Mouse (Mus musculus) frontal cortex, postnatal 10 days (tissue): ENCODE results near the gene Rpl3.
A peak's percentile ranks its signal among the peaks of the same experiment; 100 is the strongest.

ENCODE experiments used
- DNase-seq, 2 experiments: peaks; one replicate each; pipeline ENCODE4 v3.0.0; 2022; ENCODE audit warnings: low spot score in 2 of 2, mixed read lengths in 1 of 2

Gene Rpl3

DNA sequence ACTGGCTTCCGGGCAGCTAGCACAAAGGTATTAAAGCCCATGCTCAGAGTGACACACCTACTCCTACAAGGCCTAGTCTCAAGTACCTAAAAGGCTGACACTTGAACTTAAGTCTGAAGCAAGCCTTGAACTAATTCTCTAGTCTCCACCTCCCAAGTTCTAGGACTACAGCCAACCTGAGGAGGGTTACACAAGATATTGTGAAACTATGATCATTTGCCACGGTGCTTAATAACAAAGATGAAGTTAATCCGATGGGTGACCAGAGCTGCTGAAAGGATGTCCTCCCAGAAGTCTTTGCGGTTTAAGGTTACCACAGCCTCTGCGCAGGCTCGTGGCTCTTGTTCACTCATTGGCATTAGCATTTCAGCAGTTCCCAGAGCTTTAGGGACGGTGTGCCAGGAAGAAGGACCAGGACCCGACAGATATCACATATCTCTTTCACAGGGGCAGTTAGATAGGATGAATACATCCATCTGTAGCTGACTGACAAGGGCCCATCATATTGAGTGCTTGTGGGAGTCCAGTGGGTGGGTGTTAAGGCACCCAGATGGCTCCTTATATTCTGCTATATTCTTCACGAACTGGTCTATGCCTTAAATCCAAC is 4.2 kb downstream of the Rpl3 start:
- DNase-seq: no peak

DNA sequence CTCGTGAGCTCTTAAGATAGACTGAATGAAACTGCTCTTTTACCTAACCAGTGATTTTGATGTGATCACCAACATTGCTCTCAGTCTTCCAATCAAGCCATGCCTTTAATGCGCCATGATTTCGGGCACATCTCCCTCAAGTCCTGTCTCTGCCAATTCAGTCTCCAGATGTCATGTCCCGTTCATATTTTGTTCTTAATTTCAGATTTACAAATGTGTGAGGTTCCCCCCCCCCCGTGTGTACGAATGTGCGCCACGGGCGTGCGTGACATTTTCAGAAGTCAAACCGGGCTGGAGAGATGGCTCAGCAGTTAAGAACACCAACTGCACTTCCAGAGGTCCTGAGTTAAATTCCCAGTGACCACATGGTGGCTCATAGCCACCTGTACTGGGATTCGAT is 7.9 kb downstream of the Rpl3 start:
- DNase-seq: no peak

DNA sequence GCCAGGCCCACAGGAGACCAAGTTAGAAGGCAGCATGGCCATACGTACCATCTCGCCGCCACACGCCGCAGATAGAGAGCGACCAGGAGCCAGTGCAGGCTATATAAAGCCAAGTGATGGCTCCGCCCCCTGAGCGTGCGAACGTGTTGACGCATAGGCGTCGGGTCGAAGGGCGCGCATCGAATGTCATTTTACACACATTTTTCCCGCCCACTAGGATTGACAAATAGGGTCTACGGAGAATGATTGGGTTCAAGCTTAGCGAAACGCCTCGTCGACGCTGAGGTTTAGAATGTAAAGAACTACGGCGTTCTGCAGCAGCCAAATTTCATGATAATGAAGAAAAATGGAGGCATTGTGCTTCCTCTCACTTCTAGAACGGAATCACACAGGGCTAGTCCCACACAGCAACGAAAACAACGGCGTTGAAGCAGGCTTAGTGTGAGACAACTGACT is 8.4 kb downstream of the Rpl3 start:
- DNase-seq: peak; percentile 97 to 98

DNA sequence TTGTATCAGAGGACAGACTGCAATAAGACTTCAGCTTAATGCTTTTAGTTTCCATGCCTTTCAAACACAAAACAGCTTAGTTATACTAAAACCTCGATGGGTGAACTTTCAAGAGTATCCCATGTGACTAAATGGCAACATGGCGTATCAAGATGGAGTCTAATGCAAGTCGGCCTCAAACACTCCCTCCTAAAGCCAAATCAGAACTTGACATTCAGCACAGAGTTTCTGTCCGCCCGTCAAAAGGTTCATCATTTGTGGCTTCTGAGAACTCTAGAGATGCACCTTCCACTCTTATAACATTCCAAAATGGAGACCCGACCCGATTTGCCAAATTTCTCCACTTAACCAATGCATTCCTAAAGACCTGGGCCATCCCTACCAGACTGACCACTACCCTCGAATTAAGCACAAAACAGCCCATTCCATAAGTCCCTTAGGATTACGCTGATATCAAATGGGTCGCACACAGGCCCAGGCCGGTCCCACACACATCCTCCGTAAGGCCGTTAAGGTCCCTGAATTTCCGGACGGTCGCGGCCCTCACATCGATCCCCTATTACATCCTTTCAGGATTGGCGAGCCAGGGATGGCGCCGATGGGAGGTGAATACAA is 8.9 kb downstream of the Rpl3 start:
- DNase-seq: no peak

DNA sequence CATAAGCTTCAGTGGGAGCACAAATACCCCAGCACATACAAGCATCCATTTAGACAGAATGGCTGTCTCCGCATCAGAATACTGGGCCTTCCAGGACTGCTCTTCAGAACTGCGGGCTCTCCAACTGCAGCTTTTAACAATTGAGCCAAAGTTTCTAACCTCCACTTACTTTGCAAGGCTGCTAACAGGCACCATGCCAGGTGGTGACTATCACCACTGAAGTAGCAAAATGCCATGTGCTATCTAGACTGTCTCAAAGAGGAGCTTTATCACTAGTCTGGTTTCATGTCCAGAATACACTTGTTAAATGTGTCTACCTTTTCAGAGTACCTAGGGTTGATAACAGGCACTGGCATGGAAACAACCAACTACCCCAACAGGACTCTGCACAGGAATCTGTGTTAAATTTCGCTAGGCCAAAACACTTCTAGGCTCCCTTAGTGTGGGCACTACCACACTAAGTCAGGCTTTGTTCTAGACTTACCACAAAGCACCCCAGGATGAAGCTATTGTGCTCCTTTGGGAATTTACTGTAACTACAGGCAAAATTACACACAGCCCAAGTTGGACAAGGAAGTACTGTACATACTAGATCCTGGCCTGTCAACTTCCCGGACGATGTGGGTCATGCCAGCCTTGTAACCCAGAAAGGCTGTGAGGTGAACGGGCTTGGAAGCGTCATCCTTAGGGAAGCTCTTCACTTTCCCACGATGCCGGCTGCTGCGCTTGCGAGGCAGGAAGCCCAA is 9.7 kb downstream of the Rpl3 start:
- no peak for DNase-seq

DNA sequence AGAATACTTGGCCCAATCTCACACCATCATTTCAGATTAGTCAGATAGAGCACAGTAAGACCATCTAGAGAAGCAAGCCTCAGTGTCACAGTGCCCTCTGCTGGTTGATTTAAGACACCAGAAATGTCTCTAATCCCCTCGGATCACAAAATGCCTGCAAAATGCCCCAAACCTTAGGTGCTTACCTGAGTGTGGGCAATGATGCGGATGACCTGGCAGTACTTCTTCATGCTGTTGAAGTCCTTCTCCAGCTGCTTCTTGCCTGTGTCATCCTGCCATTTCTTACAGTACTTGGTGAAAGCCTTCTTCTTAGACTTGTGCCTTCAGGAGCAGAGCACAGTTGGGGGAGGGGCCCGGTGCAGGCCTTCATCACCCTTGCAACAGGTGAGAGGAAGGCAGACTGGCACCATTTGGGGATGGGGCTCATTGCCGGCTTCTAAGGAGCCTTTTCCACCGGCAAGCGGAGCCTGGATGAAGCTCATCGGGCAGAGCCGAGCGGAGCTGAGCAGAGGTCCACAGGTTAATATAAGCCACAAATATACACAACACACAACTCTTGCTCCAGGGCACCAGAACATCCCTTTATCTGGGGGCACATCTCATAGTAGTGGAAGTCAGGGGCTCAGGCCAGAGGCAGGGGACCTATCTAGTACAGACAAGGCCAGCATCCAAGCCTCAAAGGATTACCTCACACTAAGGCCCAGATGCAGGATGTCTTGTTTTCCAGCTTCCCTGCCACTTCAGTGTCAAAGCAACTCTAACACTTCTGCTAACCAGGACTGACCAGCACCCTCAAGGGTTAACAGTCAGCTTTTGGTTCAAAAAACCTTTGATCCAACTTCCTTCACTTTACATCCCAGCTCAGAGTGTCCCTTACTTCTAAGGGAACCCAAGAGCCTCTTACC is 10.7 kb downstream of the Rpl3 start:
- DNase-seq: no peak

DNA sequence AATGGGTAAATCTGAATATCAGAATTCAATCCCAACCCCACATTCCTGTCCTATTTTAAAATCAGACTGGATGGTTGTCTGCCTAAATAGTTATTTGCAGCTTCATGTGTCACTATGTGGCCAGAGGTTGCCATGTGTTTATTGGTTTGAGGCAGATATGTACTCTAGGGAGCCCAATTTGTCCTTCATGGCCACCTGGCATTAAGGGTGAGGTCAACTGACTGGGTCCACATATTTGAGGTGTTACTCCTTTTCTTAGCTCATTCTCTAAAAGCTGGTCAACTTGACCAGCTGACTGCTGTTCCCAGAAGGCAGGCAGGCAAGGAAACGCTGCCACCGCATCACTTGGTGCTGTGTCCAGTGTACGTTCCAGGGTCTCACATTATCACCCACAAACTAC is 11.7 kb downstream of the Rpl3 start:
- no peak for DNase-seq

DNA sequence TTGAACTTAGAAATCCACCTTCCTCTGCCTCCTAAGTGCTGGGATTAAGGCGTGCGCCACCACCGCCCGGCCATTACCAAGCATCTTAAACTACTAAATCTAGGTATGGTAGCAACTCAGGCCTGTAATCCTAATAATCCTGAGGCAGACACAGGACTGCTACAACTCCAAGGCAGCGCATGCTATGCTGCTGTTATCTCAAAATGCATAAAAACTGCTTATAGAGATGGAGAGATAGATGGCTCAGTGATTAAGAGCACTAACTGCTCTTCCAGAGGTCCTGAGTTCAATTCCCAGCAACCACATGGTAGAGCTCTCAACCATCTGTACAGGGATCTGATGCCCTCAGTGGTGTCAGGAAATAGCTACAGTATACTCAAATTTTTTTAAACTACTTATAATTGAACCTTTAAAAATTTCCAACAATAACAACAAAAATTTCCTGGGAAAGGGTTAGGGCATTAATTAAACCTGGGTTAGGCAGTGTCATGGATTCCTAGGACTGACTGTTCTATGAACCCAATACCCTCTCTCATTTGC is 12.5 kb downstream of the Rpl3 start:
- no peak for DNase-seq

DNA sequence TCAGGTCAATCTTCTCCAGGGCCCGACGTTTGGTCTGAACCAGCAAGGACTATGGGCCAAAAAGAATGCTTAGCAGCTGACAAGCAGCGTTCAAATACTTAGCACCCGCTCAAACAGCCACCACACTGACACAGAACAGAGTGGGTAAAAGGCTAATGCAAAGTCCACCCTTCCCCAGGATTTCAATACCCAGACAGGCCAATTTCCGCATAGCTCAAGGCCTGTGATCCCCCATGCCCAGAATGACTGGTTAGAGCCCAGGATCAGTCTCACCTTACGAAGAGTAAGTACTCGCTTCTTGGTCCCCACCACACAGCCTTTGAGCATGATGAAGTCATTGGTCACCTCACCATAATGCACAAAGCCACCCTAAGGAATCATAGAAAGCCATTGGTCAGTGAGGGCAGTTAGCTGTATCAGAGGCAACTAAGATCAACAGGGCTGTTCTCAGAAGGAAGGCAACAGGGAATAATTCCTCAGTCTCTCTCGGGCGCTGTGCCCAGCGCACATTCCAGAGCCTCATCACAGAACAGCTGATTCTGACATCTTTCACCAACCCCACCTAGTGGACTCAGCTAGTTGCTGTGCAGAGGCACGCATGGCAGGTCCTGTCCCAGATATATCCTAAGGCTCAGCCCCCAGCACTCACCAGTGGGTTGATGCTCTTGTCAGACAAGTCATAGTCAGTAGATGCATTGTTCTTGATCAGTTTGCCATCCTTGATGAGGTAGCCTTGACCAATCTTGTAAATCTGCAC is 13.4 kb downstream of the Rpl3 start:
- no peak for DNase-seq

DNA sequence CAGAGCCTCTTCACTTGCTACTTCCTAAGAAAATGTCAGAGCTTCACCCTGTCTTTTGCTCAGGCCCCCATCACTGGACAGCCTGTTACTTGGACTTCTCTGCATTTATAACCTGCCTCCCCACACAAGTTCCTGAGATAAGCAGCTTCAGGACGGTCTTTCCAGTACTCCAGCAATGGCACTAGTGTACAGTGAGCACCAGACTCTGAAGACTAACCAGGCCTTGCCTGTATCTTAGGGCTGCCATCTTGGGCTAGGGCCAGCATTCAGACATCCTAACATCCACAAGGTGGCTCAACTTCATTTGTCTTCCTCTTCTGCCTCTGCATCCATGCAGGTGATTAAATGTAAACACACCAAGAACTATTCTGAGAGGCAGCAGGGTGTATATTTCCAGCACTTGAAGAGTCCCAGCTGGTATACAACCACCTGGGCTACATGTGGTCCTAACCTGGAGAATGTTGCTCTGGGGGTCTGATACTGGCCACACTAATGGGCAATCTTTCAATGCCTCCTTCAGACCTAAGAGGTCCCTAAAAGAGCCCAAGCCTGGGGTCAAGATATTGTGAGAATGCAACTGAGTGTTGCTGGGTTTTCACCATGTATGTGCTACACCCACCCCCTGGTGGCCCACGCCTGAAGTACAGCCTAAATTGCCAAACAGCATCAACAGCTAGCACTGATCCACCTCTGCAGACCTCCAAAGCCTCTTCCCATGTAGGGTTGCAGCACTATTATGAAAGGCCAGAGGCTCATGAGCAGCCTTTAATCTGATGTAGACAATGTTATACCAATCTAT is 15.1 kb downstream of the Rpl3 start:
- peak; percentile 59 to 69 for DNase-seq

DNA sequence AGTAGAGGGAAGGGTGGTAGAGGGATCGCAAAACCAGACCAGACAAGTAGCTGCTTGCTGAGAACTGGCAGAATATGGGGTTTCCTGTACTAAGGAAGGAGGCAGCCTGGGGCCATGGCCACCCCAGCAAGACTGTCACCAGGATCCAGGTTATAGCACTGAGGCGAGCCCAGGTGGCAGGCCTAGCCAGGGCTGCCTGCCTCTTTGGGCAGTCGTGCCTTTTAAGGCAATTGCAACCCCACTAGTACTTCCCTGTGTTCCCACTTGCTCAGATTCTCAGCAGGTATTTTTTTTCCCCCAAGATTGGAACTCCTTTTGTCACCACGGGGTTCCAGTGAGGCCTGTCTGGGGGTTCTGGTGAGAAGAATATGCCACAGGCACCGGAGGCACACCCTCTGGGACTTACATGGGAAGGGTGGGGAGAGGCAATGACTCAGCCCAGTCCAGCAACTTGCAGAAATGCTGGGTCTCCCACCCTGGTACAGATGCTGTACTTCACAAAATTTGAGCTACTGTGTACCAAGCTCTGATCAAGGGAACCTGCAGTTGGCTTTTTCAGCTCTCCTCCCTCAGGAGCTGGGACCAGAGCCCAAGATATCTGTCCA is 15.8 kb downstream of the Rpl3 start:
- DNase-seq: no peak

DNA sequence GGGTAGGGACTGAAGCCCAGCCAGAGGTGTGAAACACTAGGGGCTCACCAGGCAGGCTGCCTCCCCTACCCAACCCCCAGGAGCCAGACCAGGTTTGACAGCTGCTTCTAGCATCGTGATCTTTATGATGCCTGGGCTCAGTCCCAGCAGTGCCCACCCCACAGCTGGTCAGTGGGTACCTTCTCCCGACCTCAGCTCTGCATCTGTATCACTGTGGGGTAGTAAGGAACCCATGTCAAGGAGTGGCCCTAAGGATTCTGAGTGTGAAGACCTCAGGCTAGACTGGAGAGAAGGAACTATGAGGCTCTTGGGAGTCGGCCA is 16.3 kb downstream of the Rpl3 start:
- no peak for DNase-seq

DNA sequence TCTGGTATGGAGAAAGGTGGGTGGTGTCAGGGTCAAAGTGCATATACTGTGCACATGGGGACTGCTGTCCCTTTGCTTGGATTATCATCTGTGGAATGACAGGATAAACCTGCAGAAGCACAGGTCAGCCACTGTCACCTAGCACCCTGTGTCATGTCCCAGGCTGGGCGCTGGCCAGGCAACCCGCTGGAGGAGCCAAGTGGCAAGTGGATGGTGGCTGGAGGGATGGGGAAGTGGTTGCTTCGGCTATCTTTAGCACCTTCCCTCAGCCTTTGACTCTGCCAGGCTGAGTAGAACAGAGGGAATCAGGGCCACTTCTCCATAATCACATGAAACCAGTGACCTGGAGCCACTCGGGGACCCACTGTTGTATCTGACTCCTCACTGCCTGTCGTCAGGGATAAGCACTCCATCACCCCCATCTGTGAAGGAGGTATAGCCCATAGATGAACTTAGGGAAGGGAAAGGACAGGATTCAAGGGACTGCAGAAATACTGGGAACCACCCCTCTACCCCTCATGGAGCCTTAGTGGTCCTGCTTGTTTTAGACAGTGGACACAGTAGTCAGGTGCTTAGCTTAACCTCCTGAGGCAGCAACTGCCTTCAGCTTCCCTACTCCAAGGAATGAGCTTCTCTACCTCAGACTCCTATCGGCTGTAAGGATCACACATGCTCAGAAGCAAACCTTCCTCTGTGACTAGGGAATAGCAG is 16.9 kb downstream of the Rpl3 start:
- no peak for DNase-seq

DNA sequence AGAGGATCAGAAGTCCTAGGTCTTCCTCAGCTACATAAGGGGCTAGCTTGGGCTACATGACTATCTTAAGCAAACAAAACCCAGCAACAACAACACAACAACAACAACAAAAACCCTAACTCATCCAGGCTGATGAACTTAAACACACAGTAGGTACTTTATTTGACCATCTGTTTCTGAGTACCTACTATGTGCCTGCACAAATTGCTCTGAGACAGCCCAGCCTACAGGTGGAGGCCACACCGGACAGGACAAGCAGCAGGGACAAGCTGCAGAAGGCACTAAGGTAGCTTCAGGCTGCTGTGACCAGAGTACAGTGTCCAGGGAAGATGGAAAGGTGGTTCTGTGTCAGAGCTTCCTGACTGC is 18.4 kb downstream of the Rpl3 start:
- DNase-seq: no peak

DNA sequence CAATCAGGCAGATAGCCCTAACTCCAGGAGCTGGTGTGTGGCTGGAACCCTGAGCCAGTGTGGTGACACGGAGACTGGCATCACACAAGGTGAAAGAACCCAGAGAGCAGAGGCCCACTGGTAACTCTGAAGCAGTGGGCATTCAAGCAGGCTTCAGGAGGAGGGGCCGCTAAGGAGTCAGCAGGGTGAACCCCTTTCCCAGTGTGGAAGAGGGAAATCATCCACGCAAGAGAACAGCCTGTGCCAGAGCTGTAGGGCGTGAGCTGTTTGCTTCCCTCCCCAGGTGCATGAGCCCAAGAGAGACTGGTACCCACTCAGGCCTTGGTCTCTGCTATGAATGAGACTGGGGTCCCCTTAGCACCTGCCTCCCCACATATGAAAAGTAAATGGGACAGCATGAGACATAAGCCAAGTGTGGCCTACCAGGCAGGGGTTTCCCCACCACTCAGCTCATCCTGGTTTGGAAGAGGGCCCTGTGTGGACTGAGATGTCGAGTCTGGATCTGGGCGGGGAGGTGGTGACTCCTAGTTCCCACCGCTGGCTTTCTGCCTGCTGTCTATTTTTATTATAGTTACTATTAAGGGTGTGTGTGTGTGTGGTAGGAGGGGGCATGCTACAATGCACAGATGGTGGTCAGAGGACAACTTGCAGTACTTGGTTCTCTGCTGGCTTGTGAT is 19.0 kb downstream of the Rpl3 start:
- no peak for DNase-seq

DNA sequence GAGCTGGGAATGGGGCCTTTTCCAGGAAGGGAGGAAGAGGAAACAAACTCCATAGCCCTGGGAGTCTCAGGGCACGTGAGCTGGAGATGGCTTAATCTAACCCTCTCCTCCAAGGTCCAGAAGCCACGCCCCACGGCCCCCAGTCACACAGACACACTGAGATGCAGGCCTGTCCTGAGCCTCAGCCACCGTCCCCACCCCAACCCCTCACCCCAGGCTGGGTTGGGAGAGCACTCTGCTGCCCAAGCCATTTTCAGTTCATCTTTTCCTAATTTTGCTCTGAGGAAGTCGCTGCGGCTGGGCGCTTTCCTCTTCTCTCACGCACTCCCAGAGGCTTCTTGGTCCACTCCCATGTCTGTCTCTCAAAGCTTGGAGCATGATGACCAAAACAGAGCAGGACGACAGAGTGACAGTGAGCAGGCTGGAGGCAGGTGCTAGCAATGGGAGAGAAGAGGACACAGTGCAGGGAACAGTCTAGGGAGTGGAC is 19.7 kb downstream of the Rpl3 start:
- DNase-seq: peak in 1 of 2 experiments; percentile 65

DNA sequence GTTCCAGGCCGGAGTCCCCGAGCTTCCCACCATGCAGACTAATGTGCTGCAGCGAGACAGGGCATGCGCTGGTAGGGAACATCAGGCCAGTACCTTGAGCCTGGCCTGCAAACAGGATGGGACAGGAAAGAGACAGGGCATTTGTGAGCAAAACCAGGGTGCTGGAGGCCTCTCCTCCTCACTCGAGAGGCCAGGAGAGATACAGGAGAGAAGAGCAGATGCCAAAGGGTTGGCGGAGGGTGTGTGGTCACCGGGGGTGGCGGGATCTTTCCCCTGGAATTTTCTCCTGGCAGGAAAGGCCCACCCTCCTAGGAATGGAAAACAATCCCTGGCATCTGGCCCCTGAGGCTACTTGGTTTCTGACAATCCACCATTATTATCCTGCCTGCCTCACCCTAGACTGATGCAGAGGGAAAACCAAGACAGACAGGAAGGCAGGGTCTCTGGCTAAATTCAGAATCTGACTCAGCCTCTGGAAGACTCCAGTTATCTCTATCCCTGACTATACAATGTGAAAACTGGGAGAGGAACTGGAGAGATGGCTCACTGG is 21.5 kb downstream of the Rpl3 start:
- no peak for DNase-seq

DNA sequence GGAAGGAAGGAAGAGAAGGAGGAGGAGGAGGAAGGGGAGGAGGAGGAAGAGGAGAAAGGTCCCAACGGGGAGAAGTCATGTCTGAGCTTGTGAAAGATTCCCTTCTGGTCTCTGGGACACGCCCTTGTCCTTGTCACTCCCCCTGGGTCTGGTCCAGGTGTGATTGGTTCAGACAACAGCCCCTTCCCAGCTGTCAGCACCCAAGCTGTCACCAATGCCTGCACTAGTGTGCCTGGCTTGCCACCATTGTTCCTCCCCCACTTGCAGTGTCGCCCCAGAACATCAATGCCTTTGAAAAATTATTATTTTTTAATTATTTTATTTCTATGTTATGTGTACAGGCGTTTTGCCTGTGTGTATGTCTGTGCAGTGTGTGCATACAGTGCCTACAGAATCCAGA is 22.5 kb downstream of the Rpl3 start:
- no peak for DNase-seq
